Mouse (Mus musculus) limb, embryonic 14.5 days (tissue): ENCODE results near the gene Bcan. TPM values are rescaled to one million over a fixed set of nuclear protein-coding genes. Genes with fewer than 3 reads are reported as not detected.

Experiments
- ATAC-seq: fragments of 200-750 bp; cut with Nextera tagmentation; 2 replicates; pipeline ENCODE4 v1.8.0; 2017; ENCODE audit warnings: low read depth, moderate number of reproducible peaks, moderate TSS enrichment; ENCODE audit not compliant: low FRiP score
- DNase-seq: peaks from one replicate; pipeline ENCODE4 v3.0.0-alpha.2; 2015; ENCODE audit warnings: low spot score
- H3K27ac ChIP-seq: fragments of 300-500 bp; sonication (generic); replicated peaks from 2 replicates; pipeline ENCODE4 v1.5.1; 2014; ENCODE audit warnings: low read depth, mild to moderate bottlenecking, low read length, moderate library complexity, mixed read lengths
- H3K27me3 ChIP-seq: fragments of 300-500 bp; sonication (generic); 2 replicates; pipeline ENCODE4 v1.6.1; 2014; ENCODE audit warnings: low read length, mixed read lengths; ENCODE audit not compliant: control insufficient read depth, insufficient read depth
- H3K36me3 ChIP-seq: fragments of 300-500 bp; sonication (generic); 2 replicates; pipeline ENCODE4 v1.6.1; 2014; ENCODE audit warnings: mild to moderate bottlenecking, low read length, moderate library complexity, mixed read lengths; ENCODE audit not compliant: control insufficient read depth, insufficient read depth
- H3K4me1 ChIP-seq: fragments of 300-500 bp; sonication (generic); 2 replicates; pipeline ENCODE4 v1.6.1; 2014; ENCODE audit warnings: antibody characterized with exemption, low read length, mixed read lengths; ENCODE audit not compliant: control insufficient read depth, insufficient read depth
- H3K4me2 ChIP-seq: fragments of 300-500 bp; sonication (generic); replicated peaks from 2 replicates; pipeline ENCODE4 v1.6.1; 2014; ENCODE audit warnings: low read depth, mild to moderate bottlenecking, low read length, moderate library complexity; ENCODE audit not compliant: severe bottlenecking
- H3K4me3 ChIP-seq: fragments of 300-500 bp; sonication (generic); replicated peaks from 2 replicates; pipeline ENCODE4 v1.5.1; 2014; ENCODE audit warnings: low read length
- H3K9ac ChIP-seq: fragments of 300-500 bp; sonication (generic); 2 replicates; pipeline ENCODE4 v1.6.1; 2014; ENCODE audit warnings: mild to moderate bottlenecking, low read depth, low read length, moderate library complexity; ENCODE audit not compliant: severe bottlenecking
- H3K9me3 ChIP-seq: fragments of 300-500 bp; sonication (generic); 2 replicates; pipeline ENCODE4 v1.6.1; 2016; ENCODE audit warnings: low read length; ENCODE audit not compliant: control insufficient read depth
- POLR2A ChIP-seq: fragments of 200-500 bp; IDR thresholded peaks from 2 replicates; pipeline ENCODE4 v1.8.0; 2012; ENCODE audit warnings: inconsistent platforms, mild to moderate bottlenecking, moderate library complexity, borderline replicate concordance; ENCODE audit not compliant: insufficient read depth, insufficient read length; ENCODE audit errors: extremely low read depth
- WGBS: fragments of 180-500 bp; shearing (Covaris S2); extraction: QIAGEN DNeasy Blood & Tissue Kit; methylation state at CpG from one replicate; pipeline ENCODE4 v1.1.7; 2014; 5-methylcytosine and 5-hydroxymethylcytosine counted together
- polyA plus RNA-seq, 2 experiments: library from polyadenylated mRNA; depleted of rRNA in 1 of 2; stranded (reverse) in 1 of 2; unstranded in 1 of 2; fragments of >200 nt; fragmentation: Nextera tagmentation in 1 of 2; extraction: Ambion mirVana in 1 of 2; gene quantifications; 2 replicates each; pipeline versions ENCODE4 v1.2.1 to v1.2.3; 2012 to 2014

Gene Bcan
- polyA plus RNA-seq, 2 experiments = 0.39 to 1.6 TPM

GRCm38 (mm10) chr3:87946541-87946860 lies 53.5 kb downstream of the Bcan start:
- Histone ChIP-seq H3K27ac (peak overlapping the region; percentile 88), H3K4me3 (no peak overlapping the region), H3K27me3 (no peaks in the 10 kb centered on the region), H3K36me3 (peaks cover 14% of the 10 kb centered on the region), H3K4me1 (peaks cover 63% of the 10 kb centered on the region), H3K4me2 (peak overlapping the region; percentile 76), H3K9me3 (no peaks in the 10 kb centered on the region), H3K9ac (peak overlapping the region; percentile 67)
- no peak for TF ChIP-seq POLR2A
- 17% methylated on average over 1 of the region's 1 CpGs for WGBS
- ATAC-seq (0 out of 2 replicates have a peak, but pooled peaks have one; percentile 7), DNase-seq (peak; percentile 62)

GRCm38 (mm10) chr3:87945781-87946540 lies 54.1 kb downstream of the Bcan start:
- Histone ChIP-seq H3K36me3 (peaks cover 20% of the 10 kb centered on the region), H3K27ac (peak overlapping the region; percentile 88), H3K4me3 (no peak overlapping the region), H3K9ac (peak overlapping the region; percentile 40), H3K27me3 (no peaks in the 10 kb centered on the region), H3K4me1 (peaks cover 58% of the 10 kb centered on the region), H3K9me3 (no peaks in the 10 kb centered on the region), H3K4me2 (peak overlapping the region; percentile 76)
- WGBS = 12% methylated on average over 12 of the region's 12 CpGs
- ATAC-seq = 0 out of 2 replicates have a peak, but pooled peaks have one; percentile 13
- peak; percentile 46 for DNase-seq
- TF ChIP-seq POLR2A = no peak

GRCm38 (mm10) chr3:87944838-87945600 lies 55.0 kb downstream of the Bcan start:
- no peak overlapping the region for H3K4me3 ChIP-seq
- H3K27ac ChIP-seq = peak overlapping the region; percentile 88
- ATAC-seq = peak; percentile 19; the same call in 1 of the 2 replicates
- H3K9ac ChIP-seq = 0 out of 2 replicates have a peak overlapping the region, but pooled peaks have one; percentile 41
- H3K27me3 ChIP-seq = no peaks in the 10 kb centered on the region
- TF ChIP-seq POLR2A = no peak
- no peaks in the 10 kb centered on the region for H3K9me3 ChIP-seq
- WGBS = 15% methylated on average over 4 of the region's 4 CpGs
- DNase-seq = peak; percentile 58
- peaks cover 50% of the 10 kb centered on the region for H3K4me1 ChIP-seq
- peak overlapping the region; percentile 1; the same call in 1 of the 2 replicates for H3K4me2 ChIP-seq
- H3K36me3 ChIP-seq = peaks cover 29% of the 10 kb centered on the region

GRCm38 (mm10) chr3:87943586-87943985 lies 56.4 kb downstream of the Bcan start:
- H3K4me1 ChIP-seq = peaks cover 46% of the 10 kb centered on the region
- no peak overlapping the region for H3K4me2 ChIP-seq
- no peak overlapping the region for H3K9ac ChIP-seq
- no peak overlapping the region for H3K27ac ChIP-seq
- no peaks in the 10 kb centered on the region for H3K9me3 ChIP-seq
- ATAC-seq = no peak
- no peak for TF ChIP-seq POLR2A
- peaks cover 44% of the 10 kb centered on the region for H3K36me3 ChIP-seq
- no peak overlapping the region for H3K4me3 ChIP-seq
- 46% methylated on average over 7 of the region's 7 CpGs for WGBS
- DNase-seq = no peak
- H3K27me3 ChIP-seq = no peaks in the 10 kb centered on the region

GRCm38 (mm10) chr3:87942471-87942870 lies 57.6 kb downstream of the Bcan start:
- H3K27ac ChIP-seq = no peak overlapping the region
- peaks cover 55% of the 10 kb centered on the region for H3K36me3 ChIP-seq
- H3K9ac ChIP-seq = no peak overlapping the region
- WGBS = 85% methylated on average over 2 of the region's 2 CpGs
- DNase-seq (no peak), ATAC-seq (no peak)
- no peaks in the 10 kb centered on the region for H3K27me3 ChIP-seq
- H3K4me1 ChIP-seq = peaks cover 36% of the 10 kb centered on the region
- TF ChIP-seq POLR2A = no peak
- H3K4me3 ChIP-seq = no peak overlapping the region
- no peak overlapping the region for H3K4me2 ChIP-seq
- no peaks in the 10 kb centered on the region for H3K9me3 ChIP-seq
